Mouse (Mus musculus): ENCODE data around the gene Avpr1a. TPM values are rescaled to one million over a fixed set of nuclear protein-coding genes. Genes with fewer than 3 reads are reported as not detected.
A peak's percentile ranks its signal among the peaks of the same experiment; 100 is the strongest.

The Avpr1a gene
- 1 to 10 TPM; 1.5 to 2.8 TPM for total RNA-seq (2021)
- long read RNA-seq, experiment 1, partial matches to known transcripts, result 0 of 4 reads
- long read RNA-seq, experiment 1, other reads (novel, unspliced or antisense), result 0 of 4 reads
- long read RNA-seq, experiment 2, result 0 reads

GRCm38 (mm10) chr10:122447861-122448716 lies at the start of gene Avpr1a:
TSS of gene Avpr1a (plus strand) at chr10:122448499.
- DNase-seq, result peak; percentile 2 to 3

- no peak for DNase-seq
Observed at GRCm38 (mm10) chr10:122402270-122402669, 46.0 kb upstream of the Avpr1a start.

GRCm38 (mm10) chr10:122406333-122406732 lies 42.0 kb upstream of the Avpr1a start:
- no peak for DNase-seq

- DNase-seq, result peak; percentile 25 to 49
Observed at GRCm38 (mm10) chr10:122408697-122409409, 39.4 kb upstream of the Avpr1a start.

- DNase-seq, result peak; percentile 5 to 15
Observed at GRCm38 (mm10) chr10:122410791-122411190, 37.5 kb upstream of the Avpr1a start.

GRCm38 (mm10) chr10:122432690-122433089 lies 15.6 kb upstream of the Avpr1a start:
- no peak for DNase-seq

- DNase-seq, result peak; percentile 83 to 84
Observed at GRCm38 (mm10) chr10:122447275-122447674, 1.0 kb upstream of the Avpr1a start.

GRCm38 (mm10) chr10:122448717-122449611 lies 665 bp downstream of the Avpr1a start:
- peak; percentile 19 to 33 for DNase-seq

- DNase-seq, result no peak
Observed at GRCm38 (mm10) chr10:122449856-122450255, 1.6 kb downstream of the Avpr1a start.

GRCm38 (mm10) chr10:122453466-122453865 lies 5.2 kb downstream of the Avpr1a start:
- DNase-seq, result no peak

- no peak for DNase-seq
Observed at GRCm38 (mm10) chr10:122455793-122456192, 7.5 kb downstream of the Avpr1a start.

- peak; percentile 18 to 22 for DNase-seq
Observed at GRCm38 (mm10) chr10:122476846-122477245, 28.5 kb downstream of the Avpr1a start.

- DNase-seq, result no peak
Observed at GRCm38 (mm10) chr10:122498551-122498950, 50.3 kb downstream of the Avpr1a start.

- no peak for DNase-seq
Observed at GRCm38 (mm10) chr10:122499306-122499705, 51.0 kb downstream of the Avpr1a start.

Other genes starting within 250 kb of the Avpr1a start
- 10 to 100 TPM; 17.6 to 35.3 TPM for gene Ppm1h, start 230.3 kb downstream of the Avpr1a start, total RNA-seq (2021)